Mouse (Mus musculus) heart, embryonic 12.5 days (tissue): ENCODE measurements around the gene BC067074. TPM values are rescaled to one million over a fixed set of nuclear protein-coding genes. Genes with fewer than 3 reads are reported as not detected.

ENCODE experiments used
- ATAC-seq: fragments of 200-750 bp; cut with Nextera tagmentation; 2 replicates; pipeline ENCODE4 v1.8.0; 2017; ENCODE audit warnings: moderate TSS enrichment, moderate library complexity; ENCODE audit not compliant: insufficient number of reproducible peaks, low FRiP score
- H3K27ac ChIP-seq: fragments of 300-500 bp; sonication (generic); 2 replicates; pipeline ENCODE4 v1.5.1; 2016; ENCODE audit warnings: mild to moderate bottlenecking, moderate library complexity; ENCODE audit not compliant: poor library complexity, severe bottlenecking
- H3K27me3 ChIP-seq: fragments of 300-500 bp; sonication (generic); replicated peaks from 2 replicates; pipeline ENCODE4 v1.6.1; 2016; ENCODE audit warnings: mild to moderate bottlenecking, moderate library complexity
- H3K36me3 ChIP-seq: fragments of 300-500 bp; sonication (generic); 2 replicates; pipeline ENCODE4 v1.6.1; 2016; ENCODE audit warnings: mild to moderate bottlenecking, moderate library complexity
- H3K4me1 ChIP-seq: fragments of 300-500 bp; sonication (generic); replicated peaks from 2 replicates; pipeline ENCODE4 v1.6.1; 2016; ENCODE audit warnings: mild to moderate bottlenecking
- H3K4me2 ChIP-seq: fragments of 300-500 bp; sonication (generic); 2 replicates; pipeline ENCODE4 v1.6.1; 2016; ENCODE audit warnings: mild to moderate bottlenecking, moderate library complexity
- H3K4me3 ChIP-seq: fragments of 300-500 bp; sonication (generic); 2 replicates; pipeline ENCODE4 v1.5.1; 2016; ENCODE audit warnings: mild to moderate bottlenecking
- H3K9ac ChIP-seq: fragments of 300-500 bp; sonication (generic); 2 replicates; pipeline ENCODE4 v1.6.1; 2016; ENCODE audit warnings: mild to moderate bottlenecking, moderate library complexity
- H3K9me3 ChIP-seq: fragments of 300-500 bp; sonication (generic); replicated peaks from 2 replicates; pipeline ENCODE4 v1.6.1; 2016; ENCODE audit warnings: mild to moderate bottlenecking, moderate library complexity
- WGBS: fragments of 180-500 bp; shearing (Covaris S2); methylation state at CpG from one replicate; pipeline ENCODE4 v1.1.7; 2016; 5-methylcytosine and 5-hydroxymethylcytosine counted together
- polyA plus RNA-seq: library from polyadenylated mRNA; unstranded; fragments of >200 nt; fragmentation: Nextera tagmentation; extraction: Ambion mirVana; gene quantifications from 2 replicates; pipeline ENCODE4 v1.2.1, GENCODE M21; 2016

BC067074 gene
- polyA plus RNA-seq, 1 experiment from 2014 or later, result 4.2 TPM

GRCm38 (mm10) chr13:113321972-113322371, 29.0 kb downstream of the BC067074 start:
- WGBS, result 20% methylated on average over 6 of the region's 6 CpGs
- Histone ChIP-seq H3K4me2 (no peak overlapping the region), H3K27me3 (no peaks in the 10 kb centered on the region), H3K4me3 (no peak overlapping the region), H3K36me3 (peaks cover 2% of the 10 kb centered on the region; the same call in 1 of the 2 replicates), H3K4me1 (0 out of 2 replicates have a peak, but pooled peaks cover 3% of the 10 kb centered on the region), H3K9ac (no peak overlapping the region), H3K27ac (no peak overlapping the region), H3K9me3 (no peaks in the 10 kb centered on the region)
- ATAC-seq, result no peak

GRCm38 (mm10) chr13:113324241-113324640, 31.3 kb downstream of the BC067074 start:
- H3K4me3 ChIP-seq, result no peak overlapping the region
- H3K27ac ChIP-seq, result no peak overlapping the region
- H3K4me2 ChIP-seq, result no peak overlapping the region
- H3K9ac ChIP-seq, result no peak overlapping the region
- WGBS, result 86% methylated on average over 3 of the region's 3 CpGs
- no peaks in the 10 kb centered on the region for H3K27me3 ChIP-seq
- no peaks in the 10 kb centered on the region; the same call in 1 of the 2 replicates for H3K36me3 ChIP-seq
- 0 out of 2 replicates have a peak, but pooled peaks cover 3% of the 10 kb centered on the region for H3K4me1 ChIP-seq
- no peak for ATAC-seq
- no peaks in the 10 kb centered on the region for H3K9me3 ChIP-seq

- Histone ChIP-seq H3K27me3 (no peaks in the 10 kb centered on the region), H3K4me1 (0 out of 2 replicates have a peak, but pooled peaks cover 3% of the 10 kb centered on the region), H3K27ac (no peak overlapping the region), H3K36me3 (peaks cover 4% of the 10 kb centered on the region; the same call in 1 of the 2 replicates), H3K4me2 (no peak overlapping the region), H3K9ac (no peak overlapping the region), H3K9me3 (peaks cover 3% of the 10 kb centered on the region; the same call in 1 of the 2 replicates), H3K4me3 (no peak overlapping the region)
- ATAC-seq, result no peak
- 58% methylated on average over 3 of the region's 3 CpGs for WGBS
These were observed 32.7 kb downstream of the BC067074 start for GRCm38 (mm10) chr13:113325678-113326077.

GRCm38 (mm10) chr13:113332256-113332655, 39.3 kb downstream of the BC067074 start:
- H3K9ac ChIP-seq, result no peak overlapping the region
- H3K27me3 ChIP-seq, result no peaks in the 10 kb centered on the region
- 62% methylated on average over 7 of the region's 7 CpGs for WGBS
- no peak overlapping the region for H3K4me2 ChIP-seq
- H3K4me1 ChIP-seq, result 0 out of 2 replicates have a peak, but pooled peaks cover 5% of the 10 kb centered on the region
- H3K9me3 ChIP-seq, result peaks cover 3% of the 10 kb centered on the region; the same call in 1 of the 2 replicates
- no peak overlapping the region for H3K27ac ChIP-seq
- ATAC-seq, result no peak
- H3K36me3 ChIP-seq, result peaks cover 6% of the 10 kb centered on the region; the same call in 1 of the 2 replicates
- H3K4me3 ChIP-seq, result no peak overlapping the region

- Histone ChIP-seq H3K9ac (no peak overlapping the region), H3K27me3 (no peaks in the 10 kb centered on the region), H3K9me3 (peaks cover 3% of the 10 kb centered on the region; the same call in 1 of the 2 replicates), H3K4me3 (no peak overlapping the region), H3K4me2 (no peak overlapping the region), H3K4me1 (peaks cover 5% of the 10 kb centered on the region; the same call in 1 of the 2 replicates), H3K27ac (no peak overlapping the region), H3K36me3 (peaks cover 6% of the 10 kb centered on the region; the same call in 1 of the 2 replicates)
- 75% methylated on average over 6 of the region's 6 CpGs for WGBS
- no peak for ATAC-seq
These were observed 40.4 kb downstream of the BC067074 start for GRCm38 (mm10) chr13:113333374-113333773.

GRCm38 (mm10) chr13:113333931-113334330, 41.0 kb downstream of the BC067074 start:
- no peak for ATAC-seq
- no peak overlapping the region for H3K4me2 ChIP-seq
- H3K4me1 ChIP-seq, result peaks cover 5% of the 10 kb centered on the region; the same call in 1 of the 2 replicates
- peaks cover 3% of the 10 kb centered on the region; the same call in 1 of the 2 replicates for H3K9me3 ChIP-seq
- H3K9ac ChIP-seq, result no peak overlapping the region
- WGBS, result 75% methylated on average over 5 of the region's 5 CpGs
- H3K36me3 ChIP-seq, result peaks cover 6% of the 10 kb centered on the region; the same call in 1 of the 2 replicates
- no peaks in the 10 kb centered on the region for H3K27me3 ChIP-seq
- no peak overlapping the region for H3K27ac ChIP-seq
- H3K4me3 ChIP-seq, result no peak overlapping the region

- WGBS, result 54% methylated on average over 4 of the region's 4 CpGs
- Histone ChIP-seq H3K9ac (no peak overlapping the region), H3K9me3 (peaks cover 3% of the 10 kb centered on the region; the same call in 1 of the 2 replicates), H3K4me2 (no peak overlapping the region), H3K27me3 (no peaks in the 10 kb centered on the region), H3K4me1 (peaks cover 5% of the 10 kb centered on the region; the same call in 1 of the 2 replicates), H3K36me3 (0 out of 2 replicates have a peak, but pooled peaks cover 6% of the 10 kb centered on the region), H3K27ac (no peak overlapping the region), H3K4me3 (no peak overlapping the region)
- no peak for ATAC-seq
These were observed 41.8 kb downstream of the BC067074 start for GRCm38 (mm10) chr13:113334773-113335172.

- no peak overlapping the region for H3K27ac ChIP-seq
- ATAC-seq, result no peak
- 62% methylated on average over 6 of the region's 6 CpGs for WGBS
These were observed 44.4 kb downstream of the BC067074 start for GRCm38 (mm10) chr13:113337223-113337858.

GRCm38 (mm10) chr13:113340644-113341043, 47.7 kb downstream of the BC067074 start:
- Histone ChIP-seq H3K4me3 (no peak overlapping the region), H3K4me2 (no peak overlapping the region), H3K36me3 (no peaks in the 10 kb centered on the region), H3K27me3 (no peaks in the 10 kb centered on the region), H3K9me3 (no peaks in the 10 kb centered on the region), H3K4me1 (peaks cover 6% of the 10 kb centered on the region; the same call in 1 of the 2 replicates), H3K9ac (no peak overlapping the region), H3K27ac (no peak overlapping the region)
- 49% methylated on average over 2 of the region's 2 CpGs for WGBS
- no peak for ATAC-seq

More at GRCm38 (mm10) chr13:113337223-113337858, 44.4 kb downstream of the BC067074 start:
- no peak overlapping the region for H3K4me3 ChIP-seq
- no peak overlapping the region for H3K9ac ChIP-seq
- H3K27me3 ChIP-seq, result no peaks in the 10 kb centered on the region
- no peaks in the 10 kb centered on the region for H3K9me3 ChIP-seq
- no peaks in the 10 kb centered on the region for H3K36me3 ChIP-seq
- peaks cover 3% of the 10 kb centered on the region; the same call in 1 of the 2 replicates for H3K4me1 ChIP-seq
- no peak overlapping the region for H3K4me2 ChIP-seq

GRCm38 (mm10) chr13:113341161-113341560, 48.2 kb downstream of the BC067074 start:
- no peak overlapping the region for H3K9ac ChIP-seq
- H3K9me3 ChIP-seq, result no peaks in the 10 kb centered on the region
- H3K27ac ChIP-seq, result no peak overlapping the region
- no peak overlapping the region for H3K4me2 ChIP-seq
- ATAC-seq, result no peak
- H3K27me3 ChIP-seq, result no peaks in the 10 kb centered on the region
- H3K4me3 ChIP-seq, result no peak overlapping the region
- peaks cover 6% of the 10 kb centered on the region; the same call in 1 of the 2 replicates for H3K4me1 ChIP-seq
- H3K36me3 ChIP-seq, result no peaks in the 10 kb centered on the region

- Histone ChIP-seq H3K4me3 (no peak overlapping the region), H3K9ac (no peak overlapping the region), H3K4me1 (peaks cover 6% of the 10 kb centered on the region; the same call in 1 of the 2 replicates), H3K9me3 (no peaks in the 10 kb centered on the region), H3K27ac (no peak overlapping the region), H3K36me3 (no peaks in the 10 kb centered on the region), H3K4me2 (no peak overlapping the region), H3K27me3 (no peaks in the 10 kb centered on the region)
- ATAC-seq, result no peak
- WGBS, result 65% methylated on average over 10 of the region's 10 CpGs
These were observed 49.5 kb downstream of the BC067074 start for GRCm38 (mm10) chr13:113342355-113342919.
